Mouse (Mus musculus): Measurements from ENCODE around the gene Btaf1. TPM values are rescaled to one million over a fixed set of nuclear protein-coding genes. Genes with fewer than 3 reads are reported as not detected.

The Btaf1 gene
- polyA plus RNA-seq, 1 experiment, result 4.1 TPM

GRCm38 (mm10) chr19:36909676-36910292 lies 16.1 kb upstream of the Btaf1 start:
- no peaks in the 10 kb centered on the region for H3K4me1 ChIP-seq (ENCODE audit: control insufficient read depth, insufficient read depth, insufficient read length)
- DNase-seq (ENCODE audit: low read depth in 1 of 2, low spot score in 2 of 2), result peak; percentile 43 to 51
- TF ChIP-seq CTCF (IDR thresholded peaks at IDR 0.05; ENCODE audit: extremely low read depth, insufficient read depth, insufficient read length, insufficient replicate concordance), result peak; percentile 60; the same call in 1 of the 2 replicates
- TF ChIP-seq POLR2A (IDR thresholded peaks at IDR 0.05; ENCODE audit: low read depth, low read length), result no peak
- no peak overlapping the region for H3K27ac ChIP-seq (ENCODE audit: insufficient read depth, low read length)
- H3K36me3 ChIP-seq (ENCODE audit: control insufficient read depth, insufficient read depth, low read length), result no peaks in the 10 kb centered on the region
- WGBS, result 29% methylated on average over 9 of the region's 9 CpGs
- H3K4me3 ChIP-seq (ENCODE audit: extremely low read depth, insufficient read depth, insufficient read length), result no peak overlapping the region
- H3K27me3 ChIP-seq (ENCODE audit: control insufficient read depth, insufficient read depth, low read length), result no peaks in the 10 kb centered on the region; the same call in 1 of the 2 replicates

- Histone ChIP-seq H3K4me1 (ENCODE audit: control insufficient read depth, insufficient read depth, insufficient read length) (no peaks in the 10 kb centered on the region), H3K27me3 (ENCODE audit: control insufficient read depth, insufficient read depth, low read length) (no peaks in the 10 kb centered on the region), H3K4me3 (ENCODE audit: extremely low read depth, insufficient read depth, insufficient read length) (no peak overlapping the region), H3K36me3 (ENCODE audit: control insufficient read depth, insufficient read depth, low read length) (no peaks in the 10 kb centered on the region), H3K27ac (ENCODE audit: insufficient read depth, low read length) (no peak overlapping the region)
- TF ChIP-seq CTCF (IDR thresholded peaks at IDR 0.05; ENCODE audit: extremely low read depth, insufficient read depth, insufficient read length, insufficient replicate concordance) (no peak), POLR2A (IDR thresholded peaks at IDR 0.05; ENCODE audit: low read depth, low read length) (no peak)
- WGBS, result 46% methylated on average over 12 of the region's 12 CpGs
- no peak for DNase-seq (ENCODE audit: low read depth in 1 of 2, low spot score in 2 of 2)
Measured at GRCm38 (mm10) chr19:36910424-36911045, 15.3 kb upstream of the Btaf1 start.

GRCm38 (mm10) chr19:36913064-36913463 lies 12.8 kb upstream of the Btaf1 start:
- WGBS, result 87% methylated on average over 7 of the region's 7 CpGs

GRCm38 (mm10) chr19:36916206-36916605 lies 9.7 kb upstream of the Btaf1 start:
- DNase-seq (ENCODE audit: low read depth in 1 of 2, low spot score in 2 of 2), result no peak
- Histone ChIP-seq H3K4me1 (ENCODE audit: control insufficient read depth, insufficient read depth, insufficient read length) (peaks cover 4% of the 10 kb centered on the region), H3K27me3 (ENCODE audit: control insufficient read depth, insufficient read depth, low read length) (peaks cover 6% of the 10 kb centered on the region), H3K36me3 (ENCODE audit: control insufficient read depth, insufficient read depth, low read length) (no peaks in the 10 kb centered on the region), H3K4me3 (ENCODE audit: extremely low read depth, insufficient read depth, insufficient read length) (no peak overlapping the region), H3K27ac (ENCODE audit: insufficient read depth, low read length) (no peak overlapping the region)
- 79% methylated on average over 4 of the region's 4 CpGs for WGBS
- TF ChIP-seq POLR2A (IDR thresholded peaks at IDR 0.05; ENCODE audit: low read depth, low read length) (no peak), CTCF (IDR thresholded peaks at IDR 0.05; ENCODE audit: extremely low read depth, insufficient read depth, insufficient read length, insufficient replicate concordance) (no peak)

More at GRCm38 (mm10) chr19:36913064-36913463, 12.8 kb upstream of the Btaf1 start:
- Histone ChIP-seq H3K36me3 (ENCODE audit: control insufficient read depth, insufficient read depth, low read length) (no peaks in the 10 kb centered on the region), H3K27me3 (ENCODE audit: control insufficient read depth, insufficient read depth, low read length) (peaks cover under 1% of the 10 kb centered on the region; the same call in 1 of the 2 replicates), H3K4me1 (ENCODE audit: control insufficient read depth, insufficient read depth, insufficient read length) (no peaks in the 10 kb centered on the region), H3K4me3 (ENCODE audit: extremely low read depth, insufficient read depth, insufficient read length) (no peak overlapping the region), H3K27ac (ENCODE audit: insufficient read depth, low read length) (no peak overlapping the region)
- TF ChIP-seq CTCF (IDR thresholded peaks at IDR 0.05; ENCODE audit: extremely low read depth, insufficient read depth, insufficient read length, insufficient replicate concordance) (no peak), POLR2A (IDR thresholded peaks at IDR 0.05; ENCODE audit: low read depth, low read length) (no peak)
- no peak for DNase-seq (ENCODE audit: low read depth in 1 of 2, low spot score in 2 of 2)

GRCm38 (mm10) chr19:36916876-36917389 lies 8.9 kb upstream of the Btaf1 start:
- no peak overlapping the region for H3K27ac ChIP-seq (ENCODE audit: insufficient read depth, low read length)
- DNase-seq (ENCODE audit: low read depth in 1 of 2, low spot score in 2 of 2), result no peak
- peaks cover 4% of the 10 kb centered on the region for H3K4me1 ChIP-seq (ENCODE audit: control insufficient read depth, insufficient read depth, insufficient read length)
- TF ChIP-seq CTCF (IDR thresholded peaks at IDR 0.05; ENCODE audit: extremely low read depth, insufficient read depth, insufficient read length, insufficient replicate concordance), result no peak
- no peak for TF ChIP-seq POLR2A (IDR thresholded peaks at IDR 0.05; ENCODE audit: low read depth, low read length)
- WGBS, result 87% methylated on average over 1 of the region's 1 CpGs
- peaks cover 6% of the 10 kb centered on the region for H3K27me3 ChIP-seq (ENCODE audit: control insufficient read depth, insufficient read depth, low read length)
- H3K4me3 ChIP-seq (ENCODE audit: extremely low read depth, insufficient read depth, insufficient read length), result no peak overlapping the region
- H3K36me3 ChIP-seq (ENCODE audit: control insufficient read depth, insufficient read depth, low read length), result no peaks in the 10 kb centered on the region

GRCm38 (mm10) chr19:36918441-36919301 lies 7.2 kb upstream of the Btaf1 start:
- DNase-seq (ENCODE audit: low read depth in 1 of 2, low spot score in 2 of 2), result peak; percentile 37 to 45
- peaks cover 6% of the 10 kb centered on the region for H3K27me3 ChIP-seq (ENCODE audit: control insufficient read depth, insufficient read depth, low read length)
- H3K4me1 ChIP-seq (ENCODE audit: control insufficient read depth, insufficient read depth, insufficient read length), result peaks cover 4% of the 10 kb centered on the region
- TF ChIP-seq POLR2A (IDR thresholded peaks at IDR 0.05; ENCODE audit: low read depth, low read length) (no peak; the same call in 1 of the 2 replicates), CTCF (IDR thresholded peaks at IDR 0.05; ENCODE audit: extremely low read depth, insufficient read depth, insufficient read length, insufficient replicate concordance) (peak; percentile 13; the same call in 1 of the 2 replicates)
- peak overlapping the region; percentile 83 for H3K4me3 ChIP-seq (ENCODE audit: extremely low read depth, insufficient read depth, insufficient read length)
- H3K27ac ChIP-seq (ENCODE audit: insufficient read depth, low read length), result 0 out of 2 replicates have a peak overlapping the region, but pooled peaks have one; percentile 9
- WGBS, result 2% methylated on average over 82 of the region's 85 CpGs
- no peaks in the 10 kb centered on the region for H3K36me3 ChIP-seq (ENCODE audit: control insufficient read depth, insufficient read depth, low read length)
